Mouse (Mus musculus) thymus, postnatal 10 days (tissue): ENCODE data around the gene Ltbr.

Experiments
- DNase-seq, 2 experiments: peaks; one replicate each; pipeline ENCODE4 v3.0.0; 2021; ENCODE audit warnings: low spot score in 2 of 2

Gene Ltbr

DNA sequence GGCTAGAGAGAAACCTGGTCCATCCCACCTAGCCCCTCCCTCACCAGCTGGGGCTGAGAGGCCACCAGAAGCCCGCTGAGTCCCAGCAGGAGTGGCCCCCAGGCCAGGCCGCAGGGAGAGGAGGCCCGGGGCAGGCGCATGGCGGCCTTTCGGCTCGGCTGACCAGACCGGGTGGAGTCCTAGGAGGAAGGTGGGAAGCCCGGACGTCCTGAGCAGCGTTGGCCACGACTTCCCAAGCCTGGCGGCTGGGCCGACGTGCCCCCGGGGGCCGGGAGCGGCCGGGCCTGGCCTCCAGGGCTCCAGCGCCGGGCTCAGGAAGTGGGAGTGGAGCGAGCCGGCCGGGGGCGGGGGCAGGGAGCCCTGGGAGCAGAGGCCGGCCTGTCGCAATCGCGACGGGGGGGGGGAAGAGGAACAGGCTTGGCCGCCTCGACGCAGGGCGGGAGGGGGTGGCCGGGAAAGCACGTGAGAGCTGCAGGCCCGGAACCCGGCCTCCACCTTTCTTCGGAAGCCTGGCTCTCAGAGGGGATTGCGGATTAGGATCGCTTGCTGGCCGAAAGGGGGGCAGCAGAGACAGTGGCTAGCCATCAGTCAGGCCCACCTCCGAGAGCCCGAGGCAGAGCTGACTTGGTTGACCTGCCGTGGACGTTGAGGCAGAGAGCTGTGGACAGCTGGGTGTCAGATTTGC, at the start of gene Ltbr:
Gene Ltbr, minus strand, starts transcription at position 340 of the 685 bp plus-strand sequence.
- DNase-seq = no peak

- DNase-seq = no peak
These were observed 49.3 kb upstream of the Ltbr start for GRCm38 (mm10) chr6:125363021-125363420.

DNA sequence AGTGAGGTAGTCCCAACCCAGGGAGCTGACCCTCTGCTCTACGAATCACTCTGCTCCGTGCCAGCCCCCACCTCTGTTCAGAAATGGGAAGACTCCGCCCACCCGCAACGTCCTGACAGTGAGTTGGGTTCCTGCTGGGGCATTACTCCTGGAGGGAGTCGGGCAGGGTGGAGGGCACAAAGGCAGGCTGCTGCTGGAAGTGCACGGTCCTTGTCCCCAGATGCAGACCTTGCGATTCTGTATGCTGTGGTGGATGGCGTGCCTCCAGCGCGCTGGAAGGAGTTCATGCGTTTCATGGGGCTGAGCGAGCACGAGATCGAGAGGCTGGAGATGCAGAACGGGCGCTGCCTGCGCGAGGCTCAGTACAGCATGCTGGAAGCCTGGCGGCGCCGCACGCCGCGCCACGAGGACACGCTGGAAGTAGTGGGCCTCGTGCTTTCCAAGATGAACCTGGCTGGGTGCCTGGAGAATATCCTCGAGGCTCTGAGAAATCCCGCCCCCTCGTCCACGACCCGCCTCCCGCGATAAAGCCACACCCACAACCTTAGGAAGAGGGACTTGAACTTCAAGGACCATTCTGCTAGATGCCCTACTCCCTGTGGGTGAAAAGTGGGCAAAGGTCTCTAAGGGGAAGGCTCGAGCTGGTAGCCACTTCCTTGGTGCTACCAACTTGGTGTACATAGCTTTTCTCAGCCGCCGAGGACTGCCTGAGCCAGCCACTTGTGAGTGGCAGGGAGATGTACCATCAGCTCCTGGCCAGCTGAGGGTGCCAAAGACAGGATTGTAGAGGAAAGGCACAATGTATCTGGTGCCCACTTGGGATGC, 48.0 kb upstream of the Ltbr start:
- no peak for DNase-seq

- no peak for DNase-seq
These were observed 47.2 kb upstream of the Ltbr start for GRCm38 (mm10) chr6:125360846-125361245.

DNA sequence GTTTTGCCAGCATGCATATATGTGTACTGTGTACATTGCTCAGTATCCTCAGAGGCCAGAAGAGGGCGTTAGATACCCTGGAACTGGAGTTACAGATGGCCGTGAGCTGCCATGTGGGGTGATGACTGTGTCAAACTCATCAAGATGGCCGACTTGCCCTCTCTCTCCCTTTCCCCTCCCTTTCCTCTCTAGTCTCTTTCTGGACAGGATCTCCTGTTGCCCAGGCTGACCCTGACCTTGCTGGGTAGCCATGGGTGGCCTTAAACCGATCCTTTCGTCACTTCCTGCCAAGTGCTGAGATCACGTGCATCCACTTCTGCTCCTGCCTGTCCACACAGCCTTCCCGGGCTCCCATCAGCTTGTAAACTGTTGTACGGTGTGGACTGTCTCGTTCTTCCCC, 46.3 kb upstream of the Ltbr start:
- DNase-seq = no peak

DNA sequence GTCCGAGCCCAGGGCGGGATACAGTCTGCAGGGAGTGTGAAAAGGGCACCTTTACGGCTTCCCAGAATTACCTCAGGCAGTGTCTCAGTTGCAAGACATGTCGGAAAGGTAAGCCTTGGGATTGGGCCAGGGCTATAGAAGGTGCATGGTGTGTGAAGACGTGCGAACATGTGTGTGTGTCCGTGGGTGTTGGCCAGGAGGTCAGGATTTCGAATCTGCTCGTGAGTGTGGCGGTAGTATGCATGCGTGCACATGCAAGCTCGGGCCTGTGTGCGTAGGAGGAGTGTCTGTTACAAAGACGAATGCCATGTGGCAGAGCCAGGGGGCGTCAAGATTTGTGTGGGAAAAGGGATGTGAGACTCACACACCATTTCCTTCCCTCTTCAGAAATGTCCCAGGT, 43.6 kb upstream of the Ltbr start:
- no peak for DNase-seq

DNA sequence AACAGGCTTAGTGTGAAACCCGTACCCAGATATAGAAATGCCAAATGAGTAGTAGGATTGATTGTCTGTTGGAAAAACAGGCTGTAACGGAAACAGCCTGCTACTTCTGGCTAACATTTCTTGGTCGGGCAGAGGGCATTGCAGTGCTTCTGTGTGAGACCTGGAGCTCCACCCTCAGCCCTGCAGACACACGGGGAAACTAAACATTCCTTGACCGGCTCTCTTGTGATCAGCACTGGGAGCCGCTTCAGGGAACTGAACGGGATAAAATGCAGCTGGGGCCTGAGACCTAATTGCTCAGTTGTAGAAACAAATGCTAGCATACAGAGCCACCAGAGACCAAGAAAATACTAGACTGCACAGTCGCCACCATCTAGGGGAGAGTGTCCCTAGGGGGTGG, 42.6 kb upstream of the Ltbr start:
- no peak for DNase-seq

- peak; percentile 83 to 89 for DNase-seq
These were observed 41.6 kb upstream of the Ltbr start for GRCm38 (mm10) chr6:125355197-125355741.

GRCm38 (mm10) chr6:125354352-125355151, 40.9 kb upstream of the Ltbr start:
- peak in 1 of 2 experiments; percentile 33 for DNase-seq

GRCm38 (mm10) chr6:125353655-125354054, 40.0 kb upstream of the Ltbr start:
- DNase-seq = peak; percentile 64 to 69

DNA sequence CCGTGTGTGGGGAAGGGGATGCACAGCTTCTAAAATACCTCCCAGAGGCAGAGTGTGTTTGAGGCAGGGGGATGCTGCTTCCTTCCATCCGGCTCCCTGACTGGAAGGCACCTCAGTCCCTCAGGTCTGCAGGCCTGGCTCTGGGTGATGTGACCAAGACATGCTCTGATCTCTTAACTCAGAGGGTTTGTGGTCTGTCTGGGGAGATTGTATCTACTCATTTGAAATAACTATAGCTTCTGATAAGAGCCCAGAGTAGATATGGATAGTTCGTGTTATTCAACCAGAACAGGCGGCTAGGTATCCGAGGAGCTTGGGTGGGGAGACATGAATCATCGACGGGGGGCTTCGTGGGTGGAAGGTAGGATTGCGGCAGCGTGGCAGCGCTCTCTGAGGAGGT, 39.5 kb upstream of the Ltbr start:
- DNase-seq = no peak

DNA sequence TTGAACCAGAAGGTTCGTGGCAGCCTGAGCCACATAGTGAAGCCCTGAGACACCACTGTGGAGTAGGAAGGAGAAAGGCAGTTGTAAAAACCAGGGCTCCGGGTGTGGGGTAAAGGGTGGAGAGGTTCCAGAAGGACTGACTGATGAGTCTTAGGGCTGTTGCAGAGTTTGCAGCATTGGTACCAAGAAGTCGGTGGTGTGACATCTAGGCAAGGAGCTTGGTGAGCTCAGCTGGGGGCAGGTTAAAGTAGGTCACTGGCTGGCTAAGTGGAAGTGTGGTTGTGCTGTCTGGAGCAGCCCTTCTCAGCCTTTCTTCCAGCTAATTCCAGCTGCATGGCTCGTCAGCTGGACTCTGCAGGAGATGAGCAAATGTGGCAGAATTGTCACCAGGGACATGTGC, 39.1 kb upstream of the Ltbr start:
- peak; percentile 49 to 51 for DNase-seq

DNA sequence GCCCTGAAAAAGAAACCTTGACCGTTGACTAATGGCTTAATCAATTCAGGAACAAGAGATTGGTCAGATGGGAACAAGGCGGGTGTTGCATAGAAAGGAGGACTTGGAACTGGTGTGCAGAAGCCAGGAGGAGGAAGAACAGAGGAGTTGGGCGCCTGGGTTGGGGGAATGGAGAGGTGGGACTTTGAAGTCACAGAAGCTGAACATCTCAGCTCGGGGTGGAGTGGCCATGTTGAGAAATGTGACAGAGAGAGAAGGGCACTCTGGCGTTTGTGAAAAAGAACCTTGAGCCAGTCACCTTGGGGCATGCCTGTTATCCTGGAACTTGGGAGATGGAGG, 38.3 kb upstream of the Ltbr start:
- no peak for DNase-seq

DNA sequence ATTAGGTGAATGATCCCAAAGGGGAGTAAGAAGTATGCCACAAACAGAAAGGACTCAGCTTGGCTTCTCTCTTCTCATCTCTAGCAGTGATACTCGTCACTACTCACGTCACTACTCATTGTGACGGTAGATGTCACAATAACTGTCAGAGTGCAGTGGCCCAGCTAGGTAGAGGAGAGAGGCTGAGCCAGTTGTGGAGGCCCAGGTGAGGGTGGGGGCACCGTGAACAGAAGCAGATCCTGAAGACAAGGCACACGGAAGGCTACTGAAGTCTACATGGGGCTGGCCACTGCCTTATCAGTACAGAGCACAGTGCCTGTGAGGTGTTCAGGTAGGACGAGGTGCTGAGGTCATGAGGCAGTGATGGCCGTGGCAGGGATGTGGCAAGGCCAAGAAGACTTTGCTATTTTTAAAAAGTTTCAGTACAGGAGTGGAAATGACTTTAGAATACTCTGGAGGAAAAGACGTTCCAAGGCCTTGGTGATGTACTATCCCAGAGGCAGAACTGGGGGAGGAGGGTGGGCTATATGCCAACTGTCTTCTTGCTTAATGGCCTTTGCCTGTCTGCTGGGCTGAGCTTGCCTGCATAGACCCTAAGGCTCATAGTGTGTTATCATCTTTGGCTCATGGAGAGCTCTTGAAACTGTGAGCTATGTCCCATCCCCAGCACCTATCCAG, 37.8 kb upstream of the Ltbr start:
- DNase-seq = no peak

- no peak for DNase-seq
These were observed 37.3 kb upstream of the Ltbr start for GRCm38 (mm10) chr6:125350995-125351324.

DNA sequence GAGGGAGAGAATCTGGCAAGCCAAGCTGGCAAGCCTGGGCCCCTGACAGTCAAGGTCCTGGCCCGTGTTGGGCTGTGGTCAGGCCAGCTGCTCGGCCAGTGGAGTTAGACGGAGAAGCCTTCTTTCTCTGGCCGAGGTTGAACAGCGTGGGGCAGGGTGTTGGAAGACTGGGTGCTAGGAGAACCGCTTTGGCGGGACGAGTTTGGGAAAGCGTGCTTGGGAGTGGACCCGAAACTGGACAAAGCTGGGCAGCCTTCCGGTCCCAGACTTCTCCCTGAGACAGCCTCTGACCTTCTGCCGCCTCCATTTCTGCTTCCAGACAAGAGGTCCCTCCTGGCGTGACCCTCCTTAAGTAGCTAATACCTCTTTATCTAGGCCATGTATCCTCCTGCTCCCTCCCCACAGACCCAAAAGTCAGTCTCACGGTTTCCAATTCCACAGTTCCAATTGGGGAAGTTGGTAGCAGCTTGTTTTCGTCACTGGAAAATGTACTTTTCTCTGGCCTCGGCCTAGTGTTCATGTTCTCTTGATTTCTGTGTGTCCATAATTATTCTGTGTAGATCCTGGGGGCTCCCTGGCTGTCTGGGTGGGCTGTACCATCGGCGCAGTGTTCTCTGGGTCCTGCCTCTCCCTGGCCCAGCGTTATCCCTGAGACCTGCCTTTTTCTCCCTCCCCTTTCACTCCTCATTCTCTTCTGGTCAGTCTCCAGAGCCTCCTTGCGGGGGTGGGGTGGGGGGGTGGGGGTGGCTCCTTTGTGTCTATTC, 36.7 kb upstream of the Ltbr start:
- no peak for DNase-seq

- peak; percentile 58 to 69 for DNase-seq
These were observed 36.0 kb upstream of the Ltbr start for GRCm38 (mm10) chr6:125349575-125350230.

GRCm38 (mm10) chr6:125348721-125349574, 35.3 kb upstream of the Ltbr start, which contains the start of gene Tnfrsf1a:
Gene Tnfrsf1a, plus strand, starts transcription at chr6:125349362.
- DNase-seq = no peak

- no peak for DNase-seq
These were observed 32.3 kb upstream of the Ltbr start for GRCm38 (mm10) chr6:125346029-125346428.
